Mouse (Mus musculus): Measurements from ENCODE around the gene Elovl4. TPM values are rescaled to one million over a fixed set of nuclear protein-coding genes. Genes with fewer than 3 reads are reported as not detected.
A peak's percentile ranks its signal among the peaks of the same experiment; 100 is the strongest.

The Elovl4 gene
- polyA plus RNA-seq, 1 experiment = 0.42 TPM

- Histone ChIP-seq H3K4me1 (ENCODE audit: control insufficient read depth, insufficient read depth, low read length) (peaks cover 2% of the 10 kb centered on the region; the same call in 1 of the 2 replicates), H3K27me3 (ENCODE audit: control insufficient read depth, insufficient read depth, low read length) (peaks cover 2% of the 10 kb centered on the region; the same call in 1 of the 2 replicates), H3K36me3 (ENCODE audit: control insufficient read depth, insufficient read depth, low read length) (no peaks in the 10 kb centered on the region), H3K4me3 (ENCODE audit: control insufficient read depth, low read depth, low read length) (no peak overlapping the region), H3K27ac (ENCODE audit: control insufficient read depth, insufficient read depth, low read depth, low read length) (no peak overlapping the region)
- TF ChIP-seq CTCF (IDR thresholded peaks at IDR 0.05; ENCODE audit: control insufficient read depth, insufficient read depth, insufficient replicate concordance, low read depth, low read length) (no peak), POLR2A (IDR thresholded peaks at IDR 0.05; ENCODE audit: control insufficient read depth, low read depth, low read length) (no peak)
Measured at GRCm38 (mm10) chr9:83822925-83823324, 16.8 kb upstream of the Elovl4 start.

DNA sequence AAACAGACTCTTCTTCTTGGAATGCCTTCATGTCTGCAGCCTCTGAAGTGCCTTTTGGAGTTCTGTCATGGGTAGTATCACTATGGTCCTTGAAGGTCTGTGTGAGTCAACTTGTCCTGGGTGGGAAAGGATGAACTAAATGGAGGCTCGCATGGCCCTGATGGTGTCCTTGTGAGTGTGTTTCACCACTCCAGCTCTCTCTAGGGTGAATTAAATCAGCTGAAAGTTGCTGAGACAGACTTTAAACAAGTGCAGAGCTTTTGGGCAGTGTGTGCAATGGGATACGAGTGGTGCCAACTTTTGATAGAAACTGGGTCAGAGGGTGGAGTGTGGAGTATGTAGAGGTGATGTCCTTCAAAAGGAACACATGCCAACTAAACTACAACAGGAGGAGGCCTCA lies 14.9 kb upstream of the Elovl4 start:
- TF ChIP-seq POLR2A (IDR thresholded peaks at IDR 0.05; ENCODE audit: control insufficient read depth, low read depth, low read length) (no peak), CTCF (IDR thresholded peaks at IDR 0.05; ENCODE audit: control insufficient read depth, insufficient read depth, insufficient replicate concordance, low read depth, low read length) (no peak)
- peaks cover 3% of the 10 kb centered on the region; the same call in 1 of the 2 replicates for H3K4me1 ChIP-seq (ENCODE audit: control insufficient read depth, insufficient read depth, low read length)
- peaks cover 2% of the 10 kb centered on the region; the same call in 1 of the 2 replicates for H3K27me3 ChIP-seq (ENCODE audit: control insufficient read depth, insufficient read depth, low read length)

DNA sequence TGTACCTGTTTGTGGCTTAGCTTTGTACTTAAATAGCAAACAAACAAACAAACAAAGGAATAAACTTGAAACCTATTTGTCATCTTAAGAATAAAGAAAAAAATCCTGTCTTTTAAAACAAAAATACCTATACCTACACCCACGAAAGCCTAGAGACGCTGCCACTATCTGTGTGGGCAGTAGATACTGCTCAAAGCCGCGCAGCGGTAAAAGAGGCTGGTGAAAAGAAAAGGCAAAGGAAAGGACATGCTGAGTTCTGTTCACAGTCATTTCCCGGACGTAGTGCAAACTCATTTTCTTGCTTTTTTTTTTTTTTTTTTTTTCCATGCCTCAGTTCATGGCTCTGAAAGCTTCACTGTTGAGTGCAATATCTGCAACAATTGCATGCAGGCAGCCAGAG lies 13.1 kb upstream of the Elovl4 start:
- Histone ChIP-seq H3K36me3 (ENCODE audit: control insufficient read depth, insufficient read depth, low read length) (no peaks in the 10 kb centered on the region), H3K27ac (ENCODE audit: control insufficient read depth, insufficient read depth, low read depth, low read length) (no peak overlapping the region), H3K27me3 (ENCODE audit: control insufficient read depth, insufficient read depth, low read length) (peaks cover 2% of the 10 kb centered on the region; the same call in 1 of the 2 replicates), H3K4me1 (ENCODE audit: control insufficient read depth, insufficient read depth, low read length) (peaks cover 3% of the 10 kb centered on the region; the same call in 1 of the 2 replicates), H3K4me3 (ENCODE audit: control insufficient read depth, low read depth, low read length) (no peak overlapping the region)
- TF ChIP-seq POLR2A (IDR thresholded peaks at IDR 0.05; ENCODE audit: control insufficient read depth, low read depth, low read length) (no peak), CTCF (IDR thresholded peaks at IDR 0.05; ENCODE audit: control insufficient read depth, insufficient read depth, insufficient replicate concordance, low read depth, low read length) (no peak)

More for the DNA sequence above, 14.9 kb upstream of the Elovl4 start:
- Histone ChIP-seq H3K27ac (ENCODE audit: control insufficient read depth, insufficient read depth, low read depth, low read length) (no peak overlapping the region), H3K4me3 (ENCODE audit: control insufficient read depth, low read depth, low read length) (no peak overlapping the region), H3K36me3 (ENCODE audit: control insufficient read depth, insufficient read depth, low read length) (no peaks in the 10 kb centered on the region)

- no peaks in the 10 kb centered on the region for H3K27me3 ChIP-seq (ENCODE audit: control insufficient read depth, insufficient read depth, low read length)
- no peak overlapping the region for H3K27ac ChIP-seq (ENCODE audit: control insufficient read depth, insufficient read depth, low read depth, low read length)
- peaks cover 12% of the 10 kb centered on the region for H3K4me1 ChIP-seq (ENCODE audit: control insufficient read depth, insufficient read depth, low read length)
- no peaks in the 10 kb centered on the region for H3K36me3 ChIP-seq (ENCODE audit: control insufficient read depth, insufficient read depth, low read length)
- H3K4me3 ChIP-seq (ENCODE audit: control insufficient read depth, low read depth, low read length) = no peak overlapping the region
- TF ChIP-seq POLR2A (IDR thresholded peaks at IDR 0.05; ENCODE audit: control insufficient read depth, low read depth, low read length) = no peak
- no peak for TF ChIP-seq CTCF (IDR thresholded peaks at IDR 0.05; ENCODE audit: control insufficient read depth, insufficient read depth, insufficient replicate concordance, low read depth, low read length)
Measured at GRCm38 (mm10) chr9:83807562-83807961, 1.5 kb upstream of the Elovl4 start.

DNA sequence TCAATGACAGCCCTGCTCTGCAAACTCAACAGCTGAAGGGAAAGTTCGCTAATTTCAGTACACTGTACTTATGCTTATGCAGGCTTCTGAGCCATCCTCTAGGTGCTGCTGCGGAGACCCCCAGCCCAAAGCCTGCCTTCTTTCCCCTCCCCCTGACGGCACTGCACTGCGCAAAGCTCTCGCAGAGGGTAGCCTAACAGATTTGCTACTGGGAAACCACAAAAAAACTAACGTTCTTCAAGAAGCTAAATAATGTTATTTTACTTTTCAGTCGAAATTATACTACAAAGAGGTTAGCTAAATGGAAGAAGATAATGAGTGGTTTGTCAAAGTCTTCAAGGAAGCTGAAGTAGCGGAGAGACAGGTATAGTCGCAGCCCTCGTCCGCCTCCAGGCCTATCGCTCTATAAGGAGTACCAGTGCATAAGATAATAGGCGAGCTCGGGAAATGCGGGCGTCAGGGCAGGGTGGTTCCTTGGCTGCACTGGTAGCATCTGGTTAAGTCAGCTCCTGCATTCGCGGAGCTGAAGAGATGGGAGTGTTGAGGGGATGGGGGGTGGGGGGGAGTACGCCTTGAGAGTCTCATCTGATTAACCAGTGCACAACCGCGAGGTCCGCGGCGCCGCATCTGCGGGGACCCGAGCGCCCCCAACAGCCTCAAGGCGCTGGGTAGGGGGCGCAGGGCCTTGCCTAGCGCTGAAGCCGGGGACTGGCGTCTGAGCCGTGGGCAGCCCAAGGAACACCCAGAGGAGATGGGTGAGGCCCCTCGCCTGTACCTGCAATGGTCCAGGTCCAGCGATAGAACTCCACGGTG lies 707 bp downstream of the Elovl4 start:
- H3K27me3 ChIP-seq (ENCODE audit: control insufficient read depth, insufficient read depth, low read length) = no peaks in the 10 kb centered on the region
- no peak for TF ChIP-seq CTCF (IDR thresholded peaks at IDR 0.05; ENCODE audit: control insufficient read depth, insufficient read depth, insufficient replicate concordance, low read depth, low read length)
- TF ChIP-seq POLR2A (IDR thresholded peaks at IDR 0.05; ENCODE audit: control insufficient read depth, low read depth, low read length) = no peak
- no peaks in the 10 kb centered on the region for H3K36me3 ChIP-seq (ENCODE audit: control insufficient read depth, insufficient read depth, low read length)
- no peak overlapping the region for H3K27ac ChIP-seq (ENCODE audit: control insufficient read depth, insufficient read depth, low read depth, low read length)
- peaks cover 12% of the 10 kb centered on the region for H3K4me1 ChIP-seq (ENCODE audit: control insufficient read depth, insufficient read depth, low read length)
- peak overlapping the region; percentile 83 for H3K4me3 ChIP-seq (ENCODE audit: control insufficient read depth, low read depth, low read length)

- no peak overlapping the region for H3K4me3 ChIP-seq (ENCODE audit: control insufficient read depth, low read depth, low read length)
- H3K27me3 ChIP-seq (ENCODE audit: control insufficient read depth, insufficient read depth, low read length) = no peaks in the 10 kb centered on the region
Measured at GRCm38 (mm10) chr9:83804341-83804740, 1.7 kb downstream of the Elovl4 start.

GRCm38 (mm10) chr9:83797898-83798297 lies 8.2 kb downstream of the Elovl4 start:
- Histone ChIP-seq H3K36me3 (ENCODE audit: control insufficient read depth, insufficient read depth, low read length) (no peaks in the 10 kb centered on the region), H3K4me1 (ENCODE audit: control insufficient read depth, insufficient read depth, low read length) (no peaks in the 10 kb centered on the region), H3K27me3 (ENCODE audit: control insufficient read depth, insufficient read depth, low read length) (no peaks in the 10 kb centered on the region), H3K27ac (ENCODE audit: control insufficient read depth, insufficient read depth, low read depth, low read length) (no peak overlapping the region), H3K4me3 (ENCODE audit: control insufficient read depth, low read depth, low read length) (no peak overlapping the region)
- TF ChIP-seq POLR2A (IDR thresholded peaks at IDR 0.05; ENCODE audit: control insufficient read depth, low read depth, low read length) (no peak), CTCF (IDR thresholded peaks at IDR 0.05; ENCODE audit: control insufficient read depth, insufficient read depth, insufficient replicate concordance, low read depth, low read length) (no peak)

More at GRCm38 (mm10) chr9:83804341-83804740, 1.7 kb downstream of the Elovl4 start:
- Histone ChIP-seq H3K27ac (ENCODE audit: control insufficient read depth, insufficient read depth, low read depth, low read length) (no peak overlapping the region), H3K4me1 (ENCODE audit: control insufficient read depth, insufficient read depth, low read length) (peaks cover 12% of the 10 kb centered on the region), H3K36me3 (ENCODE audit: control insufficient read depth, insufficient read depth, low read length) (no peaks in the 10 kb centered on the region)
- TF ChIP-seq CTCF (IDR thresholded peaks at IDR 0.05; ENCODE audit: control insufficient read depth, insufficient read depth, insufficient replicate concordance, low read depth, low read length) (no peak), POLR2A (IDR thresholded peaks at IDR 0.05; ENCODE audit: control insufficient read depth, low read depth, low read length) (no peak)
